Mouse (Mus musculus) forebrain, embryonic 11.5 days (tissue): Measurements from ENCODE around the gene Loxl3. TPM values are rescaled to one million over a fixed set of nuclear protein-coding genes. Genes with fewer than 3 reads are reported as not detected.

ENCODE experiments used
- ATAC-seq: fragments of 200-750 bp; cut with Nextera tagmentation; replicated peaks from 2 replicates; pipeline ENCODE4 v1.8.0; 2017; ENCODE audit warnings: moderate TSS enrichment; ENCODE audit not compliant: low FRiP score
- DNase-seq: peaks from one replicate; pipeline ENCODE4 v3.0.0-alpha.2; 2017; ENCODE audit warnings: low spot score
- H3K27ac ChIP-seq: fragments of 300-500 bp; sonication (generic); 2 replicates; pipeline ENCODE4 v1.5.1; 2014; ENCODE audit warnings: low read depth, low read length
- H3K27me3 ChIP-seq: fragments of 300-500 bp; sonication (generic); 2 replicates; pipeline ENCODE4 v1.6.1; 2014; ENCODE audit warnings: mild to moderate bottlenecking, low read length, mixed read lengths; ENCODE audit not compliant: control insufficient read depth, insufficient read depth
- H3K36me3 ChIP-seq: fragments of 300-500 bp; sonication (generic); 2 replicates; pipeline ENCODE4 v1.6.1; 2014; ENCODE audit warnings: mild to moderate bottlenecking, low read length, moderate library complexity, mixed read lengths; ENCODE audit not compliant: control insufficient read depth, insufficient read depth
- H3K4me1 ChIP-seq: fragments of 300-500 bp; sonication (generic); replicated peaks from 2 replicates; pipeline ENCODE4 v1.6.1; 2014; ENCODE audit warnings: low read length, mixed read lengths; ENCODE audit not compliant: control insufficient read depth, insufficient read depth
- H3K4me2 ChIP-seq: fragments of 300-500 bp; sonication (generic); 2 replicates; pipeline ENCODE4 v1.6.1; 2014; ENCODE audit warnings: low read depth, mild to moderate bottlenecking, low read length, moderate library complexity, mixed read lengths; ENCODE audit not compliant: severe bottlenecking
- H3K4me3 ChIP-seq: fragments of 300-500 bp; sonication (generic); 2 replicates; pipeline ENCODE4 v1.5.1; 2014; ENCODE audit warnings: low read depth, low read length
- H3K9ac ChIP-seq: fragments of 300-500 bp; sonication (generic); 2 replicates; pipeline ENCODE4 v1.6.1; 2014; ENCODE audit warnings: low read length
- H3K9me3 ChIP-seq: fragments of 300-500 bp; sonication (generic); 2 replicates; pipeline ENCODE4 v1.6.1; 2016; ENCODE audit warnings: low read length, mixed read lengths; ENCODE audit not compliant: control insufficient read depth
- WGBS: fragments of 180-500 bp; shearing (Covaris S2); extraction: QIAGEN DNeasy Blood & Tissue Kit; methylation state at CpG from one replicate; pipeline ENCODE4 v1.1.7; 2014; 5-methylcytosine and 5-hydroxymethylcytosine counted together
- microRNA counts: library from miRNA; unstranded; fragments of <30 nt; microRNA quantifications from one replicate; lab custom pipeline; 2015
- microRNA-seq: library from miRNA; unstranded; fragments of <30 nt; microRNA quantifications from one replicate; pipeline ENCODE4, GENCODE M21; 2016; ENCODE audit not compliant: insufficient number of aligned reads
- polyA plus RNA-seq: library from polyadenylated mRNA; unstranded; fragments of >200 nt; fragmentation: Nextera tagmentation; extraction: Ambion mirVana; gene quantifications from 2 replicates; pipeline ENCODE4 v1.2.1, GENCODE M21; 2014

Loxl3 gene
- polyA plus RNA-seq, 1 experiment from 2014 or later = 9.9 TPM

- DNase-seq = no peak
- H3K36me3 ChIP-seq = no peaks in the 10 kb centered on the region
- H3K27ac ChIP-seq = no peak overlapping the region
- no peak for ATAC-seq
- no peak overlapping the region for H3K4me2 ChIP-seq
- peaks cover 3% of the 10 kb centered on the region; the same call in 1 of the 2 replicates for H3K9me3 ChIP-seq
- no peak overlapping the region for H3K4me3 ChIP-seq
- 47% methylated on average over 6 of the region's 6 CpGs for WGBS
- no peaks in the 10 kb centered on the region for H3K4me1 ChIP-seq
- H3K27me3 ChIP-seq = no peaks in the 10 kb centered on the region
- no peak overlapping the region for H3K9ac ChIP-seq
Observed at GRCm38 (mm10) chr6:83095968-83096367, 62.0 kb downstream of the Loxl3 start.

GRCm38 (mm10) chr6:83098411-83098810 lies 64.4 kb downstream of the Loxl3 start:
- peaks cover 3% of the 10 kb centered on the region; the same call in 1 of the 2 replicates for H3K9me3 ChIP-seq
- peaks cover 9% of the 10 kb centered on the region; the same call in 1 of the 2 replicates for H3K4me1 ChIP-seq
- H3K27me3 ChIP-seq = peaks cover 2% of the 10 kb centered on the region; the same call in 1 of the 2 replicates
- no peak overlapping the region for H3K4me2 ChIP-seq
- no peaks in the 10 kb centered on the region for H3K36me3 ChIP-seq
- no peak overlapping the region for H3K27ac ChIP-seq
- ATAC-seq (no peak), DNase-seq (no peak)
- no peak overlapping the region for H3K9ac ChIP-seq
- no peak overlapping the region for H3K4me3 ChIP-seq
- 79% methylated on average over 2 of the region's 2 CpGs for WGBS

GRCm38 (mm10) chr6:83101316-83101687 lies 67.3 kb downstream of the Loxl3 start, which contains the start of the genes Ccdc142 and Gm42688:
Gene Ccdc142, plus strand, starts transcription at chr6:83101601.
Gene Gm42688, plus strand, starts transcription at chr6:83101617.
- Histone ChIP-seq H3K27me3 (peaks cover 2% of the 10 kb centered on the region; the same call in 1 of the 2 replicates), H3K36me3 (no peaks in the 10 kb centered on the region), H3K4me2 (peak within 1 kb of the TSS; percentile 90), H3K27ac (peak within 1 kb of the TSS; percentile 26), H3K4me3 (peak within 1 kb of the TSS; percentile 72), H3K9ac (peak within 1 kb of the TSS; percentile 77), H3K9me3 (no peaks in the 10 kb centered on the region), H3K4me1 (peaks cover 9% of the 10 kb centered on the region; the same call in 1 of the 2 replicates)
- ATAC-seq (peak; percentile 88), DNase-seq (peak; percentile 86)
- under 1% methylated on average over 24 of the region's 25 CpGs for WGBS

GRCm38 (mm10) chr6:83101688-83102556 lies 67.9 kb downstream of the Loxl3 start:
- H3K9ac ChIP-seq = peak overlapping the region; percentile 77
- peaks cover 2% of the 10 kb centered on the region; the same call in 1 of the 2 replicates for H3K27me3 ChIP-seq
- peaks cover 9% of the 10 kb centered on the region; the same call in 1 of the 2 replicates for H3K4me1 ChIP-seq
- WGBS = under 1% methylated on average over 73 of the region's 74 CpGs
- ATAC-seq (peak; percentile 76), DNase-seq (peak; percentile 84)
- no peaks in the 10 kb centered on the region for H3K9me3 ChIP-seq
- peak overlapping the region; percentile 72 for H3K4me3 ChIP-seq
- peak overlapping the region; percentile 26 for H3K27ac ChIP-seq
- no peaks in the 10 kb centered on the region for H3K36me3 ChIP-seq
- peak overlapping the region; percentile 90 for H3K4me2 ChIP-seq

MicroRNAs encoded within 50 kb of the gene (microRNA counts, 519-probe panel; counts per million panel counts)
- microRNA mmu-miR-3470a+mmu-miR-3470b (lab: Ali Mortazavi, UCI) = 31.2 counts per million

Small RNAs within 50 kb of the gene (microRNA-seq; reads per million reads assigned to microRNA genes)
- gene Mir3470a = not detected
- gene Mir7040 = not detected

Other genes with a start within 250 kb of the Loxl3 start
- gene Sema4f, start 94.4 kb upstream of the Loxl3 start, polyA plus RNA-seq = 2.0 and 2.2 TPM in 2 replicates
- gene M1ap, start 87.3 kb upstream of the Loxl3 start, polyA plus RNA-seq = 0.35 and 0.39 TPM in 2 replicates
- 4.8 and 5.6 TPM in 2 replicates for gene Dok1, start 702 bp upstream of the Loxl3 start, polyA plus RNA-seq
- 124 and 125 TPM in 2 replicates for gene Aup1, start 20.3 kb downstream of the Loxl3 start, polyA plus RNA-seq
- gene Htra2, start 21.1 kb downstream of the Loxl3 start, polyA plus RNA-seq = 30.1 and 32.5 TPM in 2 replicates
- gene Dqx1, start 23.7 kb downstream of the Loxl3 start, polyA plus RNA-seq = 0.85 and 1.3 TPM in 2 replicates
- gene Tlx2, start 36.1 kb downstream of the Loxl3 start, polyA plus RNA-seq = not detected in 2 replicates
- gene Pcgf1, start 43.7 kb downstream of the Loxl3 start, polyA plus RNA-seq = 34.3 and 36.4 TPM in 2 replicates
- 0.40 TPM in 1 of 2 replicates, not detected in the other for gene Lbx2, start 52.2 kb downstream of the Loxl3 start, polyA plus RNA-seq
- 2.8 and 3.0 TPM in 2 replicates for gene Ccdc142, start 67.4 kb downstream of the Loxl3 start, polyA plus RNA-seq
- 2.5 and 3.0 TPM in 2 replicates for gene Gm42688, start 67.4 kb downstream of the Loxl3 start, polyA plus RNA-seq
- 116 and 123 TPM in 2 replicates for gene Mrpl53, start 74.9 kb downstream of the Loxl3 start, polyA plus RNA-seq
- gene Mogs, start 81.3 kb downstream of the Loxl3 start, polyA plus RNA-seq = 37.1 and 39.0 TPM in 2 replicates
- gene Wbp1, start 87.4 kb downstream of the Loxl3 start, polyA plus RNA-seq = 141 and 154 TPM in 2 replicates
- 20.0 and 27.7 TPM in 2 replicates for gene Ino80b, start 91.3 kb downstream of the Loxl3 start, polyA plus RNA-seq
- gene Rtkn, start 101.3 kb downstream of the Loxl3 start, polyA plus RNA-seq = 17.8 and 23.0 TPM in 2 replicates
- gene Wdr54, start 122.2 kb downstream of the Loxl3 start, polyA plus RNA-seq = 12.6 and 15.6 TPM in 2 replicates
- gene 1700003E16Rik, start 122.2 kb downstream of the Loxl3 start, polyA plus RNA-seq = 1.2 and 1.9 TPM in 2 replicates
- 99.6 and 104 TPM in 2 replicates for gene Dctn1, start 131.7 kb downstream of the Loxl3 start, polyA plus RNA-seq
- 0.35 and 0.84 TPM in 2 replicates for gene Slc4a5, start 185.7 kb downstream of the Loxl3 start, polyA plus RNA-seq